Mouse (Mus musculus): ENCODE measurements around the gene Gab2.
"Not testable (repeated sequence)": the region's sequence is repeated elsewhere in the genome, so short reads cannot be mapped to it uniquely, and the experiment has no call there.

Gab2 gene

DNA sequence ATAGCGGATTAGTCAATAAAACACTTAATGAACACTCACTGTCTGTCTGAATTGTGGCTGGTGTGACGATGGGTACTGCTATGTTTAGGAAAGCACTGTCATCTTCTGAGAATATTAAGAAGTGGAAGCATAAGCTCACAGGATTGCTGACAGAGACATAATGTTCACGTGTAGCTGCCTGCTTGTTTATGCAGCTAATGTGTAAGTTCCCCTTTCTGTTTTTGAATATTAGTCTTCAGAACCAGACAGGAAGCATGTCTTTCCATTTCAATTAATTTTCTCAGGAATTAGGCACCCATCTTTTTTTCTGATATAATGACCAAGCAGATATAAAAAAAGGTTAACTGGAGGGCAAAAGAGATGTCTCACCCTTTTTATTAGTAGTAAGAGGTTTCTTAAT is 55.1 kb downstream of the Gab2 start:
- no peak for DNase-seq (ENCODE audit: low spot score)

DNA sequence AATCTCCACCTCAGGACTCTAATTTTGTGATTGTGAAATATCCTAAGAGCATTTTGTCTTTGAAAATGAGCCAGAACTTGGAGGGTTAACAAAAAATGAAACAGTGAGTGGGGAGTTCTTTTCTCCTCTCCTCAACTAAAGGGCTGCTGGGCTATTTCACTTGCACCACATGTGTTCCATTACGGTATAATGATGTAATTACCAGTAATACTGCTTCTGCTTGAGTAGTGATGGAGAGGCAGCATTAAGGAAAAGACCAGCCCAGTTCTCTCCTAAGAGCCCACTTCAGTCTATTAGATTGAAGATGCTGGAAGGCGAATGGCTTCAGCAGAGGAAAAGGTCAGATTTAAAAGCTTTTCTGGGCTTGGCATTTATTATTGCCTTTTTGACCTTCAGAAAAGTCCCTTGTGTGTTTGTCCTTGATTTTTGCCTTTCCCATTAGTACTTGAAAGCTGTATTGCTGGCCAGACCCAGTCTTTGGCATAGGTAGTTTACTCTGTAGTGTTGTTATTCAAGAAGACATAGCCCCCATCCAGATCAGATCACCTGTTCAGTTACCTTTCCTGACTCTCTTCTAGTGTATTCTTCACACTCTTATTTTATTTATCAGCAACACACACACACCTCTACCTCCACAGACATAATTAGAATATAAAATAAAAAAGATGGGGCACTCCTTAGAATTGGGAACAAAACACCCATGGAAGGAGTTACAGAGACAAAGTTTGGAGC is 69.9 kb downstream of the Gab2 start:
- no peak for DNase-seq (ENCODE audit: low spot score)

DNA sequence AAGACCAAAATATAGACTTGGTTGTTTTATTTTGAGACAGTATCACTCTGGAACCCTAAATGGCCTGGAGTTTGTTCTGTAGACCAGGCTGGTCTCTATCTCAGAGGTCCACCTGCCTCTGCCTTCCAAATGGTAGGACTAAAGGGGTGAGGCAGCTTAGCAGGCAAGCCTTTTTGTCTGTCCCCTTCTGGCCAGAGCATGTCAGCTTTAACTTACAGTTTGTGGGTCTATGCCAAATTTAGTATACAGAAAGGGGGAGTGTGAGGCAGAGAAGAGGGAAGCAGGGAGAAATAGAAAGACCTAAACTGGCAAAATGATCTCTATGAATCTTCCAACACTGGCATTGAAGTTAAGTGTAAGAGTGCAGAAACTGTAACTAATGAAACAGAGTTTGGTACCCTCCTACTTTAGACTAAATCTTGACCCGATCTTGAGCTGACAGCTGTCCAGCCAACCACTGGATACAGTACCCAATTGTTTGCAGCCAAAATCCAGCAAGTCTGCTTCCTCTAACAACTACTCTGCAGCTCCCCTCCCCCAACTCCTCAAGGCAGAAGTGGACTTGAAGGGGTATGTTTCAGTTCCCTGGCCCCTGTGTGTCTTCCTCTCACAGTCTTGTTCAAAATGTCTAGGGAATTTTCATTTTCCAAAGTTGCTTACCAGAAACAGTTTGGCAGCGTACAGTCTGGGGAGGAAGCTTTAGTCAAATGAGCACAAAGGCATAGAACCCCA is 73.5 kb downstream of the Gab2 start:
- no peak for DNase-seq (ENCODE audit: low spot score)

DNA sequence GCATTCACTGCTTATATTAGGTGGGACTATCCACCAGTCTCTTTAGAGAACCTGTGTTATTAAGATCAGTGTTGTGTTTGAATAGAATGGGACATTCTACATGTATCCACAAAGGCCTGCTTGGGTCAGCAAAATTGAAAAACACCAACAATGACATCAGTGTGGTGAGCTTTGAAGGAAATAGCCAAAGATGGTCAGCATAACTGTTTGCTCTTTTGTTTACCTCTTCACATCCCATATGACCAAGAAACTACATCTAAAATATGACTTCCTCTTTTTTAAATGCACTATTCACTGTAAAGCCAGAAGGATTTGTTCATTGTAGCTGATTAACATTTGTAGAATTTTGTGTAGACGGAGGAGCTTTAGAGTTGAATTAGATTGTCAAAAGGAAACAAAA is 82.9 kb downstream of the Gab2 start:
- no peak for DNase-seq (ENCODE audit: low spot score)

DNA sequence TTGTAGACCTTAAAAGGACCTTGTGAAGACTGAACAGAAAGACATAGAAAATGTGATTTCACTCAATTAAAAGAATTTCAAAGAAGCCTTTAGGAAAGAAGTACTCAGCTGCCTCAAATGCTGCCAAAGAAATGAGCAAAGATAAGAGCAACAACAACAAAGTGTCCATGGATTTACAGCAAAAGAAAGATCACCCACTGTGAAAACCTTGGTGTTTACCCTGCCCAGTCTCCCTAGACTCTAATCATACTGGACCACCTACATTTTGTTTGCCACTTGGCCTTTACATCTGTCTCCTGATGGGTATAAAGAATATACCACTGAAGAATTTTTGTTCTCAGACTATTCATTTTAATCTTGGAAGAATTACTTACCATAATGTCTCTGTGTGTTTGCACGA is 89.7 kb downstream of the Gab2 start:
- DNase-seq (ENCODE audit: low spot score), result no peak

DNA sequence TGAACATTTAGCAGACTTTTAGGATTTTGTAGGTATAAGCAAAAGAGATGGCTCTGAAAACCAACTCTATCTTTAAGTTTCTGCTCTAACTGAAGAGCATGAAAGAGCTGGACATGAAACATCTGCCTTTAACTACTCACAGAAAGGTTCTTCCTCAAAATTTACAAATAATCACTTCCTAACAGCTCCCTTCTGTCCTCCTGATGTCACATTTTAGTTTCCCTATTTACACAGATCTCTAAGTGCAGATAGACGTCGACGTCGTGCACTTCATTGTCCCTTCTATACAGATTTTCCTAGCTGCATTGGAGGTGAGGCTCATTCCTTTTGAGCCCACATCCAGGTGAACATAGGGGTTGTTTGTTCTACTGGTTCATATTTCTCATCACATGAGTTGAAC is 90.3 kb downstream of the Gab2 start:
- no peak for DNase-seq (ENCODE audit: low spot score)

DNA sequence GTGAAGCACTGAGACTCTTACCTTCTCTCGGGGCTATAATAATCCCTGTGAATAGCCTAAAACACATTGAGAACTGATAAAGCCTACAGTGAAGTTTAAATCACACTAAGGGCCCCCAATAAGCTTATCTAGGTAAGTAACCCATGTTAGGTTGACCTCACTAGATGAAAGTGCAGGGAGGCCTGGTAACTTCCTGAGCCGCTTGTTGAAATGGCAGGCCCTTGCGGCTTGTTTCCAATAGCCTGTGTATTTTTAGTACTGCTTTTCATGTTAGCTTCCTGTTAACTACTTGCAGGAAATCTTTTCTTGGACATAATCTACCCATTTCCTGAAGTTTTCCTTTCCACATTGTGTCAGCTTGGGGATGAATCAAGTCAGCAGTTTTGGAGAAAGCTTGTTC is 90.7 kb downstream of the Gab2 start:
- no peak for DNase-seq (ENCODE audit: low spot score)

DNA sequence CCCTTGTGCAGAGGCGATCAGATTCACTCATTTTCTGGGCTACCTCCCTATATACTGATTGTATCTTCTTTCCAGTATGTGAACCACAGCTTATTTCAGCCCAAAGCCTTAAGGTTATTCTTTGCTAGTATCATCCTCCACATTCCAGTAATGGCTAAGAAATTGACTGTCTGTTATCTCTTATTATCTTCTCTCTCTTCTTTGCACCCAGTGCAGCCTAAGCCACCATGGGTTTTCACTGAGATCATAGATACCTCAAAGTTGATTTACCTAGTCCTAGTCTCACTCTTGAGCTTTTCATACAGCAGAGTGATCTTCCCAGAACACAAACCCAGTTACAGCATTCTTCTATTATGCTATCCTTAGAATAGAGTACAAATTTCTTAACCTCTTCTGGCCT is 100.5 kb downstream of the Gab2 start:
- DNase-seq (ENCODE audit: low spot score), result no peak

DNA sequence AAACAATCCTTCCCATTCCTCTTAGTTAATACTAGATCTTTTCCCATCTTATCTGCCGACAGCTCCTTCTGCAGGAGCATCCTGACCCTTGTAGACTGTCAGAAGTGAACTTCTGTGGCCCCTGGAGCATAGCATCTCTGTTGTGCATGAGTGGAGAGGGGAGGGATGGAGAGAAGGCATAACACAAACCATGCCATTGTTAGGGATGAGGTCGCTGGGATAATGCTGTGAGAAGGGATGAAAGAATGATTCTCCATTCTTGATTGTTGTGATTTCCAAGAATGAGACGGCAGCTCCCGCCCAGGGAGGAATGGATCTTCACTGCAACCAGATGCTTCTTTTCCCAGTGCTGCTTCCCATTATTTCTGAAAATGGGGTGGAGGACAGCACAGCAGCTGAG is 102.0 kb downstream of the Gab2 start:
- peak; percentile 35 for DNase-seq (ENCODE audit: low spot score)

DNA sequence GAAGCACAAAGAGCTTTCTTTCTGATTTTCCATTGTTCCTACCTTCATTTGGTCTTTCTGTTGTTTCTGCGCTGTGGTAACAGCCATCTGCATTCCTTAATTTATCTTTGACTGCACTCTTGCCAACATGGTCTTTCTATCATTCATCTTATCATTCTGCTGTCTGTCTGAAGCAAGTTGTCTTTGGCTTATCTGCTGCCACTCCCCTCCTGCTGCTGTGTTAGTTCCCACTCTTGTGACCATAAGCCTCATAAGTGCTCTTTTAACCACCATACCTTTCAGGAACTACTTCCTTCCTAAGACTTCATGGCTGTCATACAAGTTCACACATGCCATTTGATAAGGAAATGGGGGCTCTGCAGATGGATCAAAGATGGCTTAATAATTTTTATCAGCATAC is 102.6 kb downstream of the Gab2 start:
- no peak for DNase-seq (ENCODE audit: low spot score)

DNA sequence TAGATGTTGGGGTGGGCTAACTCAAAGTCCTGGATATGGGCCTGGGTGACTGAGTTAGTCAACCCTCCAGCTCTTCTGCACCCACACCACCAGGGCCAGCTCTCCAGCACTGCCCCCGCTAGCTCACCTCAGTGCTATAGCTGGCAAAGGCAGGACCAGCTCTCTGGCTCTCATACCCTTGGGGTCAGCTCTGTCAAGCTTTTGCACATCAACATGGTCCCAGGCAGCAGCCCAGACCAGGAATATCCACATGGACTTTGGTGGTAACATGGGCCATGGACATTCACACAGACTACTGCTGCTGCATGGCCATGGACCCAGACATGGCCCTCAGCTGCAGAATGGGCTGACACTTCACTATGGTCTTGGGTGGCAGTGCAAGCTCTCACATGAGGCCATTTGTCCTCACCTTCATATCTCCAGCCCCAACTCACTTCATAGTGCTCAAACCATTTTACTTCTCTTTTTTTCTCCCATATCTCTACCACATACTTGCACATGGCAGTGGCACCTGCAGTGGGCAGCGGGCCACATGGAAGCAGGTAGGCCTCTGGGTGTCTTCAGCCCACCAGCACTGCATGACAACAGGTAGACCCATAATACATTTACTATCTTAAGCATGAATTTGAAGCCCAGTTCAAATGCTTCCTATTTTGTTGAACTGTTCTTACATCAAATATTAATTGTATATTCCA is 106.1 kb downstream of the Gab2 start:
- DNase-seq (ENCODE audit: low spot score), result no peak

DNA sequence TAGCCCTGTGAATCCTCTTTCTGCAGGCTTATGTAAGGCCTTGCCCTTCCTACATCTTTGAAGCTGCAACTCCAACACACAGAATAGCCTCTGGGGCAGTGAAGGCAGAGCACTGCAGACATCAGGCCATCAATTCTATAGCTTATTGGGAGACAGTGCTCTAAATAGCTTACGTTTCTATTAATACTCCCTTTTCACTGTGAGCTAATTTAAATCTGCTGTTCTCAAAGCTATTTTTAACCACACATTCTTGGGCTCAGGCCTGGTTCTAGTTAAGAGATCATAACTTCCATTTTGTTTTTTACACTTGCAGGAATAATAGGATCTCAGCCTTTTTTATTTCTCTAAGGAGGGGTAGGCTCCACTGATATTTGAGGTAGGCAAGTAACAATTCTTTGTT is 107.7 kb downstream of the Gab2 start:
- DNase-seq (ENCODE audit: low spot score), result no peak

DNA sequence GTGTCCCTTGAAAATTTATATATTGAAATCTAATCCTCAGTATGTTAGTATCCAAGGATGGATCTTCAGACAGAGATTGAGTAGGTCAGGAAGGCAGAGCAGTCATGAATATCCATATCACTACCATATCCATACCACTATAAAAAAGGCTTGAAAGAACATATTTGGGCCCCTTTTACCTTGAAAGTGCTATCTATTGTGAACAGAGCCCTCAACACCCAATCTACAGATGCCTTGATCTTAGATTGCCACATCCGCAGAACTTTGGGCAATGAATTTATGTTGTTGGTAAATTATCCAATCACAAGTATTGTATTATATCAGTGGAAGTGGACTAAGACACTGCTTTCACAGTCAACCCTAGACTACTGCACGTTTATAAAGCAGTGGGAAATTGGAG is 122.5 kb downstream of the Gab2 start:
- no peak for DNase-seq (ENCODE audit: low spot score)

DNA sequence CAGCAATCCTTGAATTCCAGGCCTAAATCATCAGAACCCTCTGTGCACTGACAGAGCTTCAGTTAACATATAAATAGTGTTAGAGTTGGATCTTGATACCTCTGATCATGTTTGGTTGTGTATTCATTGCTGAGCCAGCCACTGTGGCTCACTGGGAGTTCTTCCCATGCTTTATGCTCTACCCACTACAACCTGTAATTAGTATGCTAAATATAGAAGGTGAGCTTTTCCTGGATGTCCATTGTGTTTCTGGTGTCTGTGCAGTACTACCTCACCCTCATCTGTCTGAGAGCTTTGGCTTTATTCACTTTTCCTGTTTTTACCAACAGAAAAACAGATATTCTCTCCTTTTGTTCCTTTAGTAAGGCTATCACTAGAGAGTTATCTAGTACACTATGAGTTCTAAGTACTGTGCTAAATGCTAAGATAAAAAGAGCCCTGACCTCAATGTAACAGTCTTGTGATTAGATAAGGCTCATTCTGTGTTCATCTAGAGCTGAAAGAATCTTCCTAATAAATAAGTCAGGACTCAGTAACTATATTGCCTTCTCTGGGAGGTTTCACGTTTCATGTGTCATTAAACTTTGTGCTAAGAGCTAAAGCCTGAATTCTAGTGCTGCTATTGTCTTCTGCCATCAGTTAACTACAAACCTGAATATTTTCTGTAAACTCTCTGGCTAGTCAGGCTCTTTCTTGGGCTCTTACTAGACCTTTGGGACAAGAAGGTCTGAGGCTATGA is 127.6 kb downstream of the Gab2 start:
- DNase-seq (ENCODE audit: low spot score), result no peak

DNA sequence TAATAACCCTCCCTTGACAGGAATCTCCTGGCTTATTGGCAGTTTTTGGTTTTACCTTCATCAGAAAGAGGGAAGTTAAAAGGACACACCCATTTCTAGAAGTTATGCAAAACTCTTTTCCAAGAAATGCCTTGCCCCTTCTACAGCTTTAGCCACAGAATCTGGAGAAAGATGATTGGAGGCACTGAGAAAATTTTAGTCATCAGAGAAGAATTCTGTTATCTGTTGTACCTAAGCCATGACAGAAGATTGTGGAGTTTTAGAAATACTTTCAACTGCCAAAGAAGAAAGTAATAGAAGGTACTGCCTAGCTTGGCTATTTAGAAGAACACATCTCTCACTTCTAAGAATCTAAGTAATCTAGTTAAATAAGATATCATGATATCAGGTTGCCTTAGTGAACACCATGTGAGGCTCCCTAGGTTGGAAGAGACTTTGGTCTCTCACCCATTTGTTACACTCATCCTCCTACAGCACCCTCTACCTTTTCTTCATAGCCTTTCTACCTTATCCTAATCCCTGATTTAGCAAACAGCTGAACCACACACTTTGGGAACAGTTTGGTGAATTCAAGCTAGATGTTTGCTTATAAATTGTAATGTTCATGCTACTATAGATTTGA is 128.8 kb downstream of the Gab2 start:
- DNase-seq (ENCODE audit: low spot score), result no peak

DNA sequence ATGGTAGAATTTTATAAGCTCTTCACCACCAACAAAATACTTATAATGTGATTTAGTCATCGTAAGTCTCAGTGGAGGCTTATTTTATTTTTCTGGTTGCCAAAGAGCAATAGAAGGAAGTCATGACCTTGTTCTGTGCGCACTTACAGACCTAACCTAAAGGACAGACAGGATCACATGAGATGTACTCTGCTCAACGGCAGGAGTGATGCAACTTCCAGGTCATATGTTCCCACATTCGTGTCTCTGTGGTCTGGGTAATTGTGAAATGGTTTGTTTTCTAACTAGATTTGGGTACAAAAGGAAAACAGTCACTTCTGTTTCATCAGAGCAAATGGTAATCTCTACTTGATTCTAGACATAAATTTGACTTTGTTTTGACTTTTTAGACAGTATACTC is 129.7 kb downstream of the Gab2 start:
- DNase-seq (ENCODE audit: low spot score), result no peak

DNA sequence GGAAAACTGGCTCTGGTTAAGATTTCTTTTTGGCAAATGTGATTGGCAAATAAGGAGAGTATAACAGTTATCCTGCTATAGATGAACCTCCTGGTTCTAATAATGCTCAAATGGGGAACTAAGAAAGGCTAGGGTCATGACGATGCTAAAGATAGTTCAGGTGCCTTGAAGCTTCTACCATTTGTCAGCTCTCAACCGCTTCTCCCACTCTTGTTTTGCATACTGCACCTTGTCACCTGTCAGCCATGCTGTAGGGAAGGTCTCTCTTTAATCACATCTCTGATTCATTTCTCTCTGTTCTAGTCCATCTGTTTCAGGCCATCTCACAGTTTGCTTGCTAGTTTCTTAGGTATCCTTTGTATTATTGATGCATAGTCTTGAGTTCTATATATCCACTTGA is 142.4 kb downstream of the Gab2 start:
- no peak for DNase-seq (ENCODE audit: low spot score)

DNA sequence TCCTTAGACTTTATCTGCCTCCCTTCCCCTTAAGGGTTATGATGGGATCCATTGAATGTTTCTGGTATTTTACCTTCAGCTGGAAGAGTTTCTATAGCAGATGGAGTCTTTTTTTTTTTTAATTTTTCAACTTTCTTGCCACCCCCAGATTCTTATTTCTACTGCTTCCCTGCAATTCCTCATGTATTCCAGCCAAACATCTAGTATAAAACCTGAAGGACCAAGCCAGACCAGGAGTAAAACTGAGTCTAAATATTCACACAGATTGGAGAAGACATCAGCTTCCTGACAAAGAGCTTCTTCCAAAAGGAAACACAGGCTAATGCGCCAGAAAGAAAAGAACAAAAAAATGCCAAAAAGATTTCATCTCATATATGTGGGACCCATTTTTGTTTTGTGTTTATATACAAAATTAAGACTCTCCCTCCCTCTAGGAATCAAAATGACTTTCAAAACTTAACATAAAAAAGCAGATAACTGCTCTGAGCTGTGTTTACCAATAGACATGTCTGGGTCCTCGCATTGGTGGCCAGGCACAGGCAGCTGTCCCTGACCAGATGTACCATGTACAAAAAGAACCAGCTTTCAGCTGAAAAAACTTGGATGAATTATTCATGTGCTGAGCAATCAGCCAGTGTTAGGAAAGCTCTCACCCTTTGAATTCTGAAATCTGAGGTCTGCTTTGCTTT is 164.0 kb downstream of the Gab2 start:
- DNase-seq (ENCODE audit: low spot score), result no peak

DNA sequence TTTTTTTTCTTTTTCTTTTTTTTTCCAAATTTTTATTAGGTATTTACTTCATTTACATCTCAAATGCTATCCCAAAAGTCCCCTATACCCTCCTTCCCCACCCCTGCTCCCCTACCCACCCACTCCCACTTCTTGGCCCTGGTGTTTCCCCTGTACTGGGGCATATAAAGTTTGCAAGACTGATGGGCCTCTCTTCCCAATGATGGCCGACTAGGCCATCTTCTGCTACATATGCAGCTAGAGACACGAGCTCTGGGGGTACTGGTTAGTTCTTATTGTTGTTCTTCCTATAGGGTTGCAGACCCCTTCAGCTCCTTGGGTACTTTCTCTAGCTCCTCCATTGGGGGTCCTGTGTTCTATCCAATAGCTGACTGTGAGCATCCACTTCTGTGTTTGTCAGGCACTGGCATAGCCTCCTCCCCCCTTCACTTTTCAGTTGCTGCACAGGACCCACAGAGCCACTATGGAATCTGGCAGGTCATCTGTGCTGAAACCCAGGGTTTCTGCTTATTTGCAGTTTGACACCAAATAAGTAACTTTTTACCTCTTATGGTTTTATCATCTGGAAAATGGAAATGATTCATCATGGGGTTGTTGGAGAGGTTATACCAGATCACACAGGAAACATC is 164.7 kb downstream of the Gab2 start:
- DNase-seq (ENCODE audit: low spot score), result not testable (repeated sequence)

DNA sequence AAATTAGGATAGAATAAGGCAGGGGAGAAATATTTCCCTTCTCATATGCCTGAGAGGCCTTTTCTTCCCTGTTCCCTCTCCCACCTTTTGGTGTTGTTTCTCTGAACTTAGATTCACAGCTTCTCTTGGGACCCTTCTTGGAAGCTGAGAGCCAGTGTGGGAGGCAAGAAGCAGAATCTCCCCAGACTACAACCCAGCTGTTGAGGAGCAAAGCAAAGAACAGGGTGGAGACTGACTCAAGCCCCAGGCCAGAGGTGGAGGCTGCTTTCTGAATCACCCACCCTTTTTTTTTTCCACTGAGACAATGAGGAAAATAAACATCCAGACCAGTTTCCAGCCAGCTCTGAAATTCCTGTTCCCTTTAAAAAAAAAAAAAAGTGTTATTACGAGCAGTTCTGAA is 166.3 kb downstream of the Gab2 start:
- no peak for DNase-seq (ENCODE audit: low spot score)

DNA sequence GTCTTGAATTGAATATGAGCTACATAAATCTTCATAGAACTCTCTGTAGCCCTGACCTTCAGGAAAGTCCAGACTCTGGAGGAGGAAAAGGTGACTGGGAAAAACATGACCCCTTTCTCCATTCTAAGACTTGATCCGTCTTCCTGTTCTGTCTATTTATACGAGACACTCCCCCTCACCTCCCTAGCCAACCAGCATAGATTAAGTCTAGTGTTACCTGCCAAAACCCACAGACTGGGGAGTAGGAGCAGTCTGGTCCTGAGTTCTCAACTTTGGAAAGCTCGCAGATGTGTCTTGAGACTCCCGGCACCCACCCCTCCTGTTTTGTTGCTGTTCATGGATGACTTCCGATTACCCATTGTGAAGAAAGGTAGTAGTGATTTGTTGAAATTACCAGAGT is 166.8 kb downstream of the Gab2 start:
- DNase-seq (ENCODE audit: low spot score), result no peak

All from embryo, embryonic 10 days (tissue).